8 mouse cellular contexts compared by ENCODE assay signal in the genomic region with DNA sequence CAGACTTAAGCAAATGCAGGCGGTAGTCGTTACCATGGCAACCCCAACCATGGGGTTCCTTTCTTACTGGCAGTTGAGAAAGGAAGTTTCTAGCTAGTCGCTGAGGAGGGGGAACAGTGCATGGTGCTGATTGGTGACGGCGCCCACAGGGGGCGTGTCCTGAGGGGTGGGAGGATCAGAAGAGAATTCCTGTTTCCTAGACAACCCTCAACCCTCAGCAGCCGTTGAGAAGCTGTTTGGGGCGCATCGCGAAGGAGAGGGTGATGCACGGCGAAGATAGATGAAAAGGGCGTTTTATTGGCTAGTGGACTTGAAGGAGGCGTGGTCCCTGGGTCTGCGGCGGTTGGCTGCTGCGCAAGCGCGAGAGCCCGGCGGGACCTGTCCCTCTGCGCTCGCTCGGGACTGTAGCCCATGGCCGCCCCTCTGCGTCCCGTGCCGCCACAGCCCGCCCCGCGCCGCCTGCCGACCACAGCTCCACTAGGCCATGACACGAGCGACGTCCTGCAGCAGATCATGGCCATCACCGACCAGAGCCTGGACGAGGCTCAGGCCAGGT. TPM values are rescaled to one million over a fixed set of nuclear protein-coding genes. Genes with fewer than 3 reads are reported as not detected.
DNase-seq lines count a peak whose midpoint lies in the region.

TSS of gene Pbx4 (plus strand) at position 194 of the 556 bp plus-strand sequence.

- H3K36me3 ChIP-seq in megakaryocyte, embryonic 14.5 days (replicated peaks; ENCODE audit: low read length) = no peaks in the 10 kb centered on the region

- no peaks in the 10 kb centered on the region for H3K9me3 ChIP-seq in megakaryocyte, embryonic 14.5 days

- DNase-seq in adrenal gland, adult 18-20 months (ENCODE audit: low spot score in 2 of 2) = peak; percentile 65 to 66
- DNase-seq in embryo, embryonic 10 days (ENCODE audit: low spot score) = peak; percentile 97
- peak; percentile 66 for DNase-seq in gastrocnemius, postnatal 10 days
- peak; percentile 99 for DNase-seq in induced T-regulatory cell, adult 2 months (ENCODE audit: low read depth)
- DNase-seq in left cerebral cortex, adult 9 months (ENCODE audit: low spot score in 2 of 2) = peak; percentile 97
- peak; percentile 94 to 95 for DNase-seq in right cerebral cortex, adult 2 months (ENCODE audit: low spot score in 2 of 2)
- peak; percentile 52 for DNase-seq in urinary bladder, postnatal 25 days (ENCODE audit: low spot score)

- H3K27me3 ChIP-seq in megakaryocyte, embryonic 14.5 days (replicated peaks) = peaks cover 36% of the 10 kb centered on the region

- peak within 1 kb of the TSS; percentile 93 for H3K4me3 ChIP-seq in megakaryocyte, embryonic 14.5 days (replicated peaks)

- H3K4me1 ChIP-seq in megakaryocyte, embryonic 14.5 days = peaks cover 22% of the 10 kb centered on the region

RNA-seq across cellular contexts. Expression of gene Pbx4, which starts in this region (rescaled TPM):
- total RNA-seq in adrenal gland, adult 18-20 months (2021) = 1 to 10 TPM; 1.2 to 1.3 TPM
- 1 to 10 TPM in 1 of 2 experiments, under 1 TPM in 1; 0.47 to 1.1 TPM for total RNA-seq in gastrocnemius, postnatal 10 days (2021)
- 1.7 TPM in 1 of 2 replicates, not detected in the other for polyA plus RNA-seq in megakaryocyte, embryonic 14.5 days (2012; ENCODE audit: insufficient read depth, low replicate concordance)

Comparison
In these comparisons a context has a peak if more than half of its experiments do, and no peak if none do; other contexts are left out.
1. Peak in every context shown above with its lines: DNase-seq and H3K4me3 ChIP-seq.